Comparison of ENCODE assay signal across 23 mouse cellular contexts in genomic region chr4:138310311-138310910, GRCm38 (mm10). TPM values are rescaled to one million over a fixed set of nuclear protein-coding genes. Genes with fewer than 3 reads are reported as not detected.
DNase-seq lines count a peak whose midpoint lies in the region; ATAC-seq and TF ChIP-seq lines count a peak whose summit lies in the region.
"Had no signal": no experiment of that assay in that cellular context is flagged by ENCODE, and none has a peak within 500 bp of the region (broad histone marks: within the 10 kb centered on the region; RNA-seq: fewer than 3 reads in every experiment).

No protein-coding gene starts in this region.

- H3K4me1 ChIP-seq in heart, embryonic 12.5 days (replicated peaks), result peaks cover 6% of the 10 kb centered on the region

- H3K79me2 ChIP-seq in myocyte (ENCODE audit: control insufficient read depth, insufficient read depth), result peaks cover 8% of the 10 kb centered on the region

- no peak overlapping the region for H3K27ac ChIP-seq in heart, embryonic 12.5 days (ENCODE audit: poor library complexity, severe bottlenecking)
- H3K27ac ChIP-seq: embryonic facial prominence, embryonic 10.5 days; embryonic facial prominence, embryonic 12.5 days; forebrain, embryonic 13.5 days; forebrain, embryonic 15.5 days had no signal

- WGBS in heart, embryonic 12.5 days, result 91% methylated on average over 19 of the region's 19 CpGs

- no peak overlapping the region for H3K4me3 ChIP-seq in heart, embryonic 12.5 days
- no peak overlapping the region for H3K4me3 ChIP-seq in myocyte
- H3K4me3 ChIP-seq: embryonic facial prominence, embryonic 10.5 days; embryonic facial prominence, embryonic 12.5 days; forebrain, embryonic 13.5 days; forebrain, embryonic 15.5 days had no signal

- no peaks in the 10 kb centered on the region for H3K27me3 ChIP-seq in heart, embryonic 12.5 days (replicated peaks)
- H3K27me3 ChIP-seq in myocyte (ENCODE audit: control insufficient read depth, insufficient read depth, insufficient read length), result no peaks in the 10 kb centered on the region
- H3K27me3 ChIP-seq: CH12.LX; embryonic facial prominence, embryonic 12.5 days; forebrain, embryonic 13.5 days; forebrain, embryonic 15.5 days; Patski had no signal

- no peak overlapping the region for H3K9ac ChIP-seq in heart, embryonic 12.5 days
- H3K9ac ChIP-seq: embryonic facial prominence, embryonic 12.5 days; forebrain, embryonic 13.5 days; forebrain, embryonic 15.5 days; forebrain, postnatal 0 days had no signal

- peak; percentile 14 for TF ChIP-seq POLR2A in myocyte (IDR thresholded peaks at IDR 0.05; ENCODE audit: insufficient read length, low read depth)

- H3ac ChIP-seq in myocyte (ENCODE audit: control insufficient read depth, insufficient read length), result no peak overlapping the region

- no peak for ATAC-seq in heart, embryonic 12.5 days (ENCODE audit: insufficient number of reproducible peaks, low FRiP score)
- ATAC-seq: activated CD4-positive, CD25-positive, alpha-beta regulatory T cell, adult 4 months; CD4-positive, CD25-positive, alpha-beta regulatory T cell, adult 4 months; forebrain, embryonic 15.5 days; Patski had no signal

- H3K36me3 ChIP-seq in heart, embryonic 12.5 days, result peaks cover 89% of the 10 kb centered on the region
- H3K36me3 ChIP-seq in myocyte (ENCODE audit: control insufficient read depth, insufficient read depth), result no peaks in the 10 kb centered on the region

- peak; percentile 21 for DNase-seq in cerebellum, adult 11-12 months
- no peak for DNase-seq in cerebellum, adult 9-11 months
- peak; percentile 92 for DNase-seq in heart, adult 11 months
- DNase-seq in kidney, adult 9 months, result peak; percentile 3
- DNase-seq in kidney, postnatal 36 days, result no peak
- DNase-seq: adrenal gland, adult 8-10 months; adrenal gland, postnatal 14 days; adrenal gland, postnatal 36 days; B cell, adult 2 months; cerebellum, adult 18-20 months; cerebellum, adult 8-10 months; forebrain, postnatal 0 days had no signal

- no peaks in the 10 kb centered on the region for H3K9me3 ChIP-seq in heart, embryonic 12.5 days (replicated peaks)
- H3K9me3 ChIP-seq: embryonic facial prominence, embryonic 10.5 days; embryonic facial prominence, embryonic 12.5 days; forebrain, embryonic 13.5 days; forebrain, embryonic 15.5 days; G1E had no signal

- H3K4me2 ChIP-seq in heart, embryonic 12.5 days, result no peak overlapping the region
- H3K4me2 ChIP-seq in myocyte (ENCODE audit: low read depth), result no peak overlapping the region
- H3K4me2 ChIP-seq: embryonic facial prominence, embryonic 12.5 days; forebrain, embryonic 13.5 days; forebrain, embryonic 15.5 days had no signal

TF ChIP-seq in myocyte, 11 proteins besides CTCF, POLR2A, EP300 and RAD21:
- TF ChIP-seq REST (IDR thresholded peaks at IDR 0.05; ENCODE audit: insufficient read depth, insufficient read length) (no peak), USF1 (IDR thresholded peaks at IDR 0.05; ENCODE audit: low read depth) (no peak), TCF12 (IDR thresholded peaks at IDR 0.05; ENCODE audit: insufficient read depth, poor library complexity, severe bottlenecking) (no peak), MYOD1 (IDR thresholded peaks at IDR 0.05; ENCODE audit: control insufficient read depth in 1 of 3, insufficient read length in 2 of 3, low read depth in 2 of 3) (no peak), MAX (IDR thresholded peaks at IDR 0.05; ENCODE audit: low read depth) (no peak), POLR2AphosphoS2 (IDR thresholded peaks at IDR 0.05; ENCODE audit: insufficient read length, low read depth) (no peak), TCF3 (IDR thresholded peaks at IDR 0.05; ENCODE audit: insufficient read length, low read depth) (no peak), SRF (IDR thresholded peaks at IDR 0.05; ENCODE audit: control insufficient read depth, insufficient read length, low read depth) (no peak), CEBPB (IDR thresholded peaks at IDR 0.05; ENCODE audit: insufficient read depth, poor library complexity, severe bottlenecking) (no peak), E2F4 (IDR thresholded peaks at IDR 0.05; ENCODE audit: insufficient read depth) (no peak), MYOG (IDR thresholded peaks at IDR 0.05; ENCODE audit: control insufficient read depth in 1 of 3, insufficient read depth in 1 of 3, insufficient read length in 2 of 3, low read depth in 2 of 3) (no peak)

RNA-seq across cellular contexts. Expression of gene Ddost, which starts 5.9 kb away (rescaled TPM):
- polyA plus RNA-seq in heart, embryonic 12.5 days (2016; fragmentation: Nextera tagmentation; extraction: Ambion mirVana), result 316 and 318 TPM in 2 replicates
- 162 TPM for polyA plus RNA-seq in myocyte (2012; fragmentation: generic; extraction: Trizol)

RNA-seq across cellular contexts. Expression of gene Pink1, which starts 15.7 kb away (rescaled TPM):
- polyA plus RNA-seq in heart, embryonic 12.5 days (2016; fragmentation: Nextera tagmentation; extraction: Ambion mirVana), result 72.6 and 78.6 TPM in 2 replicates
- polyA plus RNA-seq in myocyte (2012; fragmentation: generic; extraction: Trizol), result 60.9 TPM

RNA-seq across cellular contexts. Expression of gene Cda, which starts 57.4 kb away (rescaled TPM):
- 9.3 and 10.9 TPM in 2 replicates for polyA plus RNA-seq in heart, embryonic 12.5 days (2016; fragmentation: Nextera tagmentation; extraction: Ambion mirVana)
- 6.0 TPM for polyA plus RNA-seq in myocyte (2012; fragmentation: generic; extraction: Trizol)
- polyA plus RNA-seq: activated CD4-positive, CD25-positive, alpha-beta regulatory T cell, adult 4 months; CD4-positive, CD25-positive, alpha-beta regulatory T cell, adult 4 months; G1E had no signal

Comparison
In these comparisons a context has a peak if more than half of its experiments do, and no peak if none do; other contexts are left out.
1. DNase-seq: peak in cerebellum, adult 11-12 months (single experiment), heart, adult 11 months (single experiment) and kidney, adult 9 months (single experiment); none in cerebellum, adult 9-11 months (single experiment) and kidney, postnatal 36 days (0 of 2).